ENCODE assay signal across 21 mouse cellular contexts in genomic region chr5:140289161-140289560, GRCm38 (mm10).
"Had no signal": no experiment of that assay in that cellular context is flagged by ENCODE, and none has a peak within 500 bp of the region (broad histone marks: within the 10 kb centered on the region; RNA-seq: fewer than 3 reads in every experiment).

No protein-coding gene starts in this region.

- H3K9ac ChIP-seq: hindbrain, embryonic 14.5 days; liver, embryonic 15.5 days; lung, embryonic 15.5 days; neural tube, embryonic 12.5 days; neural tube, embryonic 15.5 days had no signal

- H3K9me3 ChIP-seq: liver, embryonic 15.5 days; lung, embryonic 15.5 days; midbrain, embryonic 10.5 days; neural tube, embryonic 12.5 days; neural tube, embryonic 15.5 days had no signal

- ATAC-seq: inflammation-experienced regulatory T-cells, adult 6 months; intestine, embryonic 16.5 days had no signal

- H3K4me2 ChIP-seq: hindbrain, embryonic 14.5 days; liver, embryonic 11.5 days; liver, embryonic 15.5 days; lung, embryonic 15.5 days; neural tube, embryonic 12.5 days; neural tube, embryonic 15.5 days had no signal

- DNase-seq: layer of hippocampus, adult 9-11 months; lung, adult 18-20 months; lung, postnatal 10 days; lung, postnatal 36 days; midbrain, embryonic 14.5 days; right cerebral cortex, postnatal 25 days; spleen, adult 18-20 months; thymus, adult 18-20 months; thymus, postnatal 36 days had no signal

- H3K27me3 ChIP-seq: liver, embryonic 15.5 days; lung, embryonic 15.5 days; megakaryocyte, embryonic 14.5 days; neural tube, embryonic 12.5 days; neural tube, embryonic 15.5 days had no signal

- H3K27ac ChIP-seq: hindbrain, embryonic 14.5 days; hindbrain, postnatal 0 days; left cerebral cortex, adult 2 months; liver, embryonic 15.5 days; lung, embryonic 15.5 days; midbrain, embryonic 10.5 days; neural tube, embryonic 12.5 days; neural tube, embryonic 15.5 days had no signal

- H3K4me3 ChIP-seq: left cerebral cortex, adult 2 months; liver, embryonic 15.5 days; lung, embryonic 15.5 days; megakaryocyte, embryonic 14.5 days; midbrain, embryonic 10.5 days; neural tube, embryonic 12.5 days; neural tube, embryonic 15.5 days had no signal

- H3K4me1 ChIP-seq: liver, embryonic 15.5 days; lung, embryonic 15.5 days; midbrain, embryonic 10.5 days; neural tube, embryonic 12.5 days had no signal
